Mouse (Mus musculus) cerebellum, adult 2 months (tissue): ENCODE results near the gene Adamts17.

Source experiments
- CTCF ChIP-seq: fragments of 200-500 bp; IDR thresholded peaks from 2 replicates; pipeline ENCODE4 v1.5.1; 2011; ENCODE audit warnings: low read depth, mild to moderate bottlenecking, control low read depth, low read length, moderate library complexity, borderline replicate concordance; ENCODE audit not compliant: insufficient read depth
- POLR2A ChIP-seq: fragments of 200-500 bp; IDR thresholded peaks from 2 replicates; pipeline ENCODE4 v1.6.1; 2011; ENCODE audit warnings: low read length, control low read depth, borderline replicate concordance; ENCODE audit not compliant: insufficient read depth

- TF ChIP-seq CTCF (no peak), POLR2A (no peak)
These were observed 195.7 kb downstream of the Adamts17 start for GRCm38 (mm10) chr7:67035246-67035645.
